In genomic region chr14:77626557-77627507, GRCm38 (mm10) we compare ENCODE assay signal across 14 mouse cellular contexts.
DNase-seq lines count a peak whose midpoint lies in the region; ATAC-seq lines count a peak whose summit lies in the region.
"Had no signal": no experiment of that assay in that cellular context is flagged by ENCODE, and none has a peak within 500 bp of the region (broad histone marks: within the 10 kb centered on the region; RNA-seq: fewer than 3 reads in every experiment).

No protein-coding gene starts in this region.

- H3K4me1 ChIP-seq in heart, embryonic 10.5 days, result peaks cover 35% of the 10 kb centered on the region
- peaks cover 16% of the 10 kb centered on the region for H3K4me1 ChIP-seq in forebrain, embryonic 16.5 days (replicated peaks; ENCODE audit: control insufficient read depth, insufficient read depth, low read length)
- H3K4me1 ChIP-seq in midbrain, embryonic 11.5 days (ENCODE audit: control insufficient read depth, insufficient read depth, low read length), result peaks cover 12% of the 10 kb centered on the region

- H3K27me3 ChIP-seq in heart, embryonic 10.5 days (ENCODE audit: insufficient read depth, poor library complexity, severe bottlenecking), result no peaks in the 10 kb centered on the region
- H3K27me3 ChIP-seq in forebrain, embryonic 16.5 days (replicated peaks; ENCODE audit: control insufficient read depth, insufficient read depth, low read length), result no peaks in the 10 kb centered on the region
- no peaks in the 10 kb centered on the region for H3K27me3 ChIP-seq in midbrain, embryonic 11.5 days (ENCODE audit: control insufficient read depth, insufficient read depth, low read length)

- peak; percentile 62 for DNase-seq in heart, adult 11 months
- no peak for DNase-seq in heart, embryonic 10.5 days (ENCODE audit: low spot score)
- DNase-seq in midbrain, embryonic 11.5 days (ENCODE audit: low spot score, missing footprints), result no peak
- peak; percentile 41 for DNase-seq in retina, embryonic 14.5 days (ENCODE audit: low spot score)
- DNase-seq in lung, adult 18-20 months, result no peak
- no peak for DNase-seq in right cerebral cortex, adult 2 months (ENCODE audit: low spot score in 2 of 2)
- DNase-seq: cerebellum, postnatal 36 days; gastrocnemius, postnatal 10 days; thymus, adult 18-20 months had no signal

- no peak overlapping the region for H3K4me3 ChIP-seq in heart, embryonic 10.5 days
- H3K4me3 ChIP-seq in forebrain, embryonic 16.5 days (replicated peaks; ENCODE audit: low read length), result no peak overlapping the region
- H3K4me3 ChIP-seq in midbrain, embryonic 11.5 days (ENCODE audit: low read depth, low read length), result no peak overlapping the region
- H3K4me3 ChIP-seq: erythroblast, embryonic 14.5 days had no signal

- peak; percentile 79 for ATAC-seq in forebrain, embryonic 16.5 days
- ATAC-seq in midbrain, embryonic 11.5 days (ENCODE audit: low FRiP score), result peak; percentile 69
- no peak for ATAC-seq in megakaryocyte, adult 5-6 weeks (ENCODE audit: poor library complexity, severe bottlenecking)
- ATAC-seq: inflammation-experienced regulatory T-cells, adult 6 months had no signal

- no peaks in the 10 kb centered on the region; the same call in 1 of the 2 replicates for H3K36me3 ChIP-seq in heart, embryonic 10.5 days
- H3K36me3 ChIP-seq in forebrain, embryonic 16.5 days (ENCODE audit: control insufficient read depth, insufficient read depth), result no peaks in the 10 kb centered on the region
- no peaks in the 10 kb centered on the region for H3K36me3 ChIP-seq in midbrain, embryonic 11.5 days (ENCODE audit: control insufficient read depth, insufficient read depth, low read length)
- H3K36me3 ChIP-seq: G1E had no signal

- H3K4me2 ChIP-seq in forebrain, embryonic 16.5 days (ENCODE audit: low read length), result no peak overlapping the region
- no peak overlapping the region for H3K4me2 ChIP-seq in midbrain, embryonic 11.5 days

- H3K9ac ChIP-seq in forebrain, embryonic 16.5 days (replicated peaks; ENCODE audit: low read depth, low read length), result no peak overlapping the region
- no peak overlapping the region for H3K9ac ChIP-seq in midbrain, embryonic 11.5 days (ENCODE audit: low read length)

- no peaks in the 10 kb centered on the region for H3K9me3 ChIP-seq in heart, embryonic 10.5 days
- no peaks in the 10 kb centered on the region for H3K9me3 ChIP-seq in forebrain, embryonic 16.5 days (ENCODE audit: control insufficient read depth, low read length)
- H3K9me3 ChIP-seq in midbrain, embryonic 11.5 days (ENCODE audit: control insufficient read depth, low read length), result no peaks in the 10 kb centered on the region

- 81% methylated on average over 12 of the region's 12 CpGs for WGBS in heart, embryonic 10.5 days
- 12% methylated on average over 12 of the region's 12 CpGs for WGBS in forebrain, embryonic 16.5 days
- WGBS in midbrain, embryonic 11.5 days, result 37% methylated on average over 12 of the region's 12 CpGs

- no peak overlapping the region for H3K27ac ChIP-seq in heart, embryonic 10.5 days
- peak overlapping the region; percentile 12 for H3K27ac ChIP-seq in forebrain, embryonic 16.5 days (ENCODE audit: low read length)
- no peak overlapping the region; the same call in 1 of the 2 replicates for H3K27ac ChIP-seq in midbrain, embryonic 11.5 days (ENCODE audit: low read depth, low read length)

Comparison
In these comparisons a context has a peak if more than half of its experiments do, and no peak if none do; other contexts are left out.
1. DNase-seq: peak in heart, adult 11 months (single experiment) and retina, embryonic 14.5 days (single experiment); none in heart, embryonic 10.5 days (single experiment), midbrain, embryonic 11.5 days (single experiment), lung, adult 18-20 months (0 of 2) and right cerebral cortex, adult 2 months (0 of 2).